Mouse (Mus musculus) heart, postnatal 4 days (tissue): ENCODE data around the gene Rcor3. TPM values are rescaled to one million over a fixed set of nuclear protein-coding genes. Genes with fewer than 3 reads are reported as not detected.

Experiments used
- DNase-seq: peaks from one replicate; pipeline ENCODE4 v3.0.0; 2021
- total RNA-seq, 2 experiments: library from RNA; stranded (reverse); gene quantifications; 2 replicates each; pipeline ENCODE4 v1.2.3; 2021

Gene Rcor3
- total RNA-seq, 2 experiments from 2014 or later, result 43.7 to 48.1 TPM

DNA sequence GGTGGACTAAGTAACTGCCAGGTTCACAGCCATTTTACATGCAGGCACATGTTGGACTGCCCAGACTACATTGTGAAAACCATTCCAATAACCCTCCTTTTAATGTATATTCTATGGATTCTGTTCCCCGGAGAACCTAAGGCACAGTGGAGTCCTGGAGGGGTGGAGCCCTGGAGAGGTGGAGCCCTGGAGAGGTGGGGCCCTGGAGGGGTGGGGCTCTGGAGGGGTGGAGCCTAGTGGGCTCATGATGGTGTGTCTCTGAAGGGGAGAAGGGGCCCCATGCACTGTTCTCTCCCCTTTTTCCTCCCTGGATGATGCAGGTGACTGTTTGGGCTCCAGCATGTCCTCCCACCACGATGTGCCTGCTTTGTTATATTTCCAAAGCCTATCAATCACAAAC, 69.7 kb downstream of the Rcor3 start:
- DNase-seq, result no peak

DNA sequence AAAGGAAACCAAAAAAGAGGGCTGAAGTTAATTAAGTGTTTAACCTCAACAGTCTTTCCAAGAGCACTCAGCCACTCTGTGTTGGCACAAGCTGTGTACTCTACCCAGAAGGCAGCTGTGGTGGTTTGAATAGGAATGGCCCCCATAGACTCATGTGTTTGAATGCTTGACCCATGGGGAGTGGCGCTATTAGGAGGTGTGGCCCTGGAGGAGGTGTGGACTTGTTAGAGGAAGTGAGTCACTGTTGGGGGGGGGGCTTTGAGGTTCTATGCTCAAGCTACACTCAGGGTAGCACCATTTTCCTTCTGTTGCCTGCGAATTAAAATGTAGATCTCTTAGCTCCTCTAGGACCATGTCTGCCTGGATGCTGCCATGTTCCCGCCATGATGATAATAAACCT, 70.9 kb downstream of the Rcor3 start:
- no peak for DNase-seq

DNA sequence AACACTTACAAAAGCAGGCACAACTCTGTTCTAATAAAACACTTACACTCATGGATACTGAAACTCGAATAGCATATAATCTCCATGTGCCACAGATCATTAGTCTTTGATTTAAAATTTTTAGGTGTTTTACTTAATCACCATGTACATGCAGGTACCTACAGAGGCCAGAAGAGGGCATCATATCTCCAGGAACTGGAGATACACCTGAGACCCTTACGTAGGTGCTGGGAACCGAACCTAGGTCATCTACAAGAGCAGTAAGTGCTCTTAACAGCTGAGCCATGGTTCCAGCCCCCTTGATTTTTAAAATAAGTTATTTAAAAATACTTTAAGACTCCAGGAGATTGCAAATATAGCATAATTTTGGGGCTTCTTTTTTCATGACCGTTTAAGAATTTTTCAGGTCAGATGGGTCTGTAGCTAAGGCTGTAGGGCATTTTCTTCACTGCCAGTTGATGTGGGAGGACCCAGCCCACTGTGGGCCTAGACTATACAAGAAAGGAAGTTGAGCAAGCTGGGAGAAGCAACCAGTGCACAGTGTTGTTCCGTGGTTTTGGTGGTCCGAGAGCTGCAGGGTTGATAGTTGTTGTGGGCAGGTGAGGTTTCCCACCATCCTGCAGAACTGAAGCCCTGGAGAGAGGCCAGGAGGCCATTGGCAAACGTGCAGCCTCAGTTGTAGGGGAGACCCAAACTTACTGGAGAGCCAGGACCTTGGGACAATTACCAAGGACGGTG, 74.5 kb downstream of the Rcor3 start:
- DNase-seq, result no peak

DNA sequence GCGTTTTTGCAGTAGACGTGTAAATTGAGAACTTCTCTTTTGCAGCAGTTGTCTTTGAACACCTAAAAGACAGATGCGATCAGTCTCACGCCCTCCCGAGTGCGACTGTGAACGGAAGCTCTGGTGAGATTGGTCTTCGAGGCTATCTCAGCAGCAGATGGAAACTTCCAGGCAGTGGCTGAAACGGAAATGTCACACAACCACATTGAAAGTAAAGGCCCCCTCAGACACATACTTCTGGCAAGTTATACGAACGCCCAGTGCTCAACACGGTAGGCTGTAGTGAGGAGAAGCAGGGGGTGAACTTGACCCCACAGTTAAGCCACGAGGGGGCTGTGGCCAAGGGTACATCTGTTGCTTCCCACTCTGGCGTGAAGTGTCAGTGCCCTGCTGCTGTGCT, 75.2 kb downstream of the Rcor3 start:
- no peak for DNase-seq

DNA sequence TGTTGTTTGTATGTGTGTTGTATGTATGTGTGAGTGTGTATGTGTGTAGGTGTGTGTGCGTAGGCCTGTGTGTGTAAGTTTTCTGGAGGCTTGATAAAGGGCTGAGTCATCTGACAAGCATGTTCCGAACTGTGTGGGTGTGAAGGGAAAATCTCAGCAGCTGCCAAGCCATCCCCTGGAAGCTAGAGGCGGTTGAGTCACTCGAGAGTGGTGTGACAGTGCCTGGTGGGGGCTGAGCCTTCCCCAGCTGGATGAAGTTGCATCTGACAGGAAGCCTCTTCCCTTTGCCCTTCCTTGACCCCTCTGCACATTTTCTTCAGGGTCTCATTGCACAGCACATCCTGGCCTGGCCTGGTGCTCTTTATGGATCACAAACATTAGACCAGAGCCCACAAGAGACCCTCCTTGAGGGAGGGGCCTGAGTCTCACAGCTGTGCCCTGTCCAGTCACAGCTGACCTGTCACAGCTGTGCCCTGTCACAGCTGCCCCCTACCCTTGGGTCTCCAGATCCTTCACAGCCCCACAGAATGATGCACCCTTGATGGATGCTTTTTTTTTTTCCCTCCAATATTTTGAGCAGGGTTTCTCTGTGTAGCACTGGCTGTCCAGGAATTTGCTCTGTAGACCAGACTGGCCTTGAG, 76.1 kb downstream of the Rcor3 start:
- DNase-seq, result peak; percentile 82

DNA sequence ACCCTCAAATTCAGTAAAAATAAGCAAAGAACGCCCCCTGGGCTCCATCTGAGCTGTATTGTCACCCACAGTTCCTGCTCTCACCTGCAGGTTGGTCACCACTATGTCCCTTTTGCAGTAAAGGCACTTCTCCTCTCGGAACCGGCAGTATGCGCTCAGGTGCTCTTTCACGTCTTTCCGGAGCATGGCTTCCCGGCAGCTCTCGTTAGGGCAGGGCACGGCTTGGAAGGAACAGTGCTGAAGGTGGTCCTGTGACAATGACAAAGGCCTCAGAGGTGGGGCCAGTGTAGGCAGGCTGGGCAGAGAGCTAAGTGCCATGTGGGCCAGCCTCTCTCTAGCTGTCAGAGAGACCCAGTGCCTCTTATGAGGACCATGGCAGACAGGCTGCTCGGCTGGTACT, 79.0 kb downstream of the Rcor3 start:
- DNase-seq, result no peak

DNA sequence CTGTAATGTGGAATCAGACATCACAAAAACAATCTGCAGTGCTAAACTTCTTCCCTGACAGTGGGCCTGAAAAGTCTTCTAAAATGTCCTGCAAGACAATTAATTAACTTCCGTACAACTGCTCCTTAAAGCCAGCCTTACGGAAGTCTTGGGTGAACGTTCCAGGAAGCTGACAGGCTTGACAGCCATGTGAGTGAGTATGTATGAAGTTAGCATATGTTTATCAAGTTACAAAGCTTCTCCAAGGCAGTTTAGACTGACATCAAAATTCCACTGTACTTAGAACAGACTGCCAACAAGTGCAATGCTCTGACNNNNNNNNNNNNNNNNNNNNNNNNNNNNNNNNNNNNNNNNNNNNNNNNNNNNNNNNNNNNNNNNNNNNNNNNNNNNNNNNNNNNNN, 84.1 kb downstream of the Rcor3 start:
- DNase-seq, result no peak

DNA sequence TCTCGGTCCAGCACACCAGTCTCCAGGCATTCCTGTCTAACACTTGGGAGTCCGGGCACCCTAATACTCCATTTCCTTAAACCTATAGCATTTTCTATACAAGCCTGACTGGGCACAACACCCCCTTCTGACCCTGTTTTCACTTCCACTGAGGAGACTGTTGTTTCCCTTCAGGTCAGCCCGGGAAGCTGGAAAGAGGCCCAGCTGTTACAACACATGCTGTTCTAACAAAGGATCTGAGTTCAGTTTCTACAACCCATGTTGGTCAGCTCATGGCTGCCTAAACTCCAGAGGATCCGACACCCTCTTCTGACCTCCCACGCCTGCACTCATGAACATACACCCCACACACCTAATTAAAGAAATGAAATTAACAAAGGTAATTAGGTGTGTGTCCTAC, 84.9 kb downstream of the Rcor3 start:
- no peak for DNase-seq

DNA sequence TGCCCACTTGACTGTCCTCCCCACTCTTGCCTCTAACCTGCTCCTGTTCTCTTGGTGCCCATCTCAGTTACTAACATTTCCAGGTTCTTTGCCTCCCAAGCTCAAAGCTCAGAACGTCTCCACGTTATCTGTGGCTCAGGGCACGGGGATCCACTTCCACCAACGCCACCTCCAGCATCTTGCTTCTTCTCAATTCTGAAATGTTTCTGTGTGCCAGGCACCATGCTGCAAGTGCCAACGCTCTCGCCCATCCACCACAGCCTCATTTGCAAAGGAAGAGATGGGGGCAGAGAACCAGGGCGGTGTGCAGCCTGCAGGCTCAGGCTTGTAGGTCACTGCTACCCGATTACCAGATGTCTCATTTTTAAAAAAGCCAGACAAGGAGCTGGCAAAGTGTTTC, 85.4 kb downstream of the Rcor3 start:
- no peak for DNase-seq

Other genes with a start within 250 kb of the Rcor3 start
- gene Slc30a1, start 231.3 kb downstream of the Rcor3 start, total RNA-seq, result 10 to 100 TPM; 25.1 to 29.4 TPM
- 1 to 10 TPM; 2.7 to 2.8 TPM for gene Rd3, start 160.7 kb downstream of the Rcor3 start, total RNA-seq
- 10 to 100 TPM; 15.0 to 22.4 TPM for gene Traf5, start 45.5 kb downstream of the Rcor3 start, total RNA-seq
- under 1 TPM; 0.29 to 0.38 TPM for gene Kcnh1, start 52.7 kb upstream of the Rcor3 start, total RNA-seq